Mouse (Mus musculus): ENCODE measurements around the gene Sntb2.

- TF ChIP-seq CTCF (IDR thresholded peaks at IDR 0.05; ENCODE audit: extremely low read depth, insufficient read depth, low read length) (no peak), POLR2A (IDR thresholded peaks at IDR 0.05; ENCODE audit: extremely low read depth, insufficient read depth, low read length) (no peak)
Observed at GRCm38 (mm10) chr8:106951707-106952106, 16.2 kb downstream of the Sntb2 start.

Measured in cortical plate, adult 2 months (tissue).